Mouse (Mus musculus) ES-E14 (cell line): ENCODE measurements at regions not wholly inside any gene's neighbourhood (a gene's known extent, or its start where the extent isn't known, plus 50 kb on each side); places are given as distances from the start of the nearest gene placed in this dataset.
A peak's percentile ranks its signal among the peaks of the same experiment; 100 is the strongest.

Experiments
- DNase-seq: peaks from one replicate; pipeline ENCODE4 v3.0.0-alpha.2; 2013; ENCODE audit warnings: low read depth, low spot score
- H3K27ac ChIP-seq: 2 replicates; pipeline ENCODE4 v1.5.1; 2012; ENCODE audit warnings: low read depth, mild to moderate bottlenecking, low read length, moderate library complexity, mixed read lengths; ENCODE audit not compliant: poor library complexity, insufficient read depth, severe bottlenecking
- H3K36me3 ChIP-seq: 2 replicates; pipeline ENCODE4 v1.6.1; 2012; ENCODE audit warnings: mild to moderate bottlenecking, low read length, moderate library complexity, mixed read lengths; ENCODE audit not compliant: control insufficient read depth, poor library complexity, insufficient read depth, severe bottlenecking
- H3K4me1 ChIP-seq, 2 experiments: fragments of 150-350 bp in 1 of 2; sonication (generic) in 1 of 2; 2 replicates each; pipeline ENCODE4 v1.6.1; 2012; ENCODE audit warnings: low read length in 2 of 2, mild to moderate bottlenecking in 1 of 2, mixed read lengths in 1 of 2; ENCODE audit not compliant: control insufficient read depth in 2 of 2, insufficient read depth in 2 of 2, poor library complexity in 1 of 2
- H3K4me3 ChIP-seq, 2 experiments: fragments of 150-350 bp in 1 of 2; sonication (generic) in 1 of 2; 2 replicates each; pipeline ENCODE4 v1.5.1; 2012; ENCODE audit warnings: low read length in 2 of 2, low read depth in 1 of 2, mild to moderate bottlenecking in 1 of 2, mixed read lengths in 1 of 2; ENCODE audit not compliant: insufficient read depth in 1 of 2, poor library complexity in 1 of 2, severe bottlenecking in 1 of 2
- H3K9ac ChIP-seq: 2 replicates; pipeline ENCODE4 v1.6.1; 2012; ENCODE audit warnings: low read depth, mild to moderate bottlenecking, low read length, mixed read lengths; ENCODE audit not compliant: poor library complexity, insufficient read depth, severe bottlenecking
- H3K9me3 ChIP-seq: fragments of 150-350 bp; sonication (generic); 2 replicates; pipeline ENCODE4 v1.6.1; 2012; ENCODE audit warnings: low read depth, mild to moderate bottlenecking, low read length; ENCODE audit not compliant: control insufficient read depth, insufficient read depth
- CHD2 ChIP-seq: IDR thresholded peaks from 2 replicates; pipeline ENCODE4 v1.6.1; 2014; ENCODE audit warnings: mild to moderate bottlenecking, low read depth, low read length, inconsistent platforms
- HCFC1 ChIP-seq: IDR thresholded peaks from 2 replicates; pipeline ENCODE4 v1.6.1; 2012; ENCODE audit warnings: low read length, inconsistent platforms, borderline replicate concordance; ENCODE audit not compliant: insufficient read depth
- MAFK ChIP-seq: IDR thresholded peaks from 2 replicates; pipeline ENCODE4 v1.6.1; 2014; ENCODE audit warnings: mild to moderate bottlenecking, low read depth, low read length, inconsistent platforms; ENCODE audit not compliant: insufficient read depth
- ZC3H11A ChIP-seq: IDR thresholded peaks from 2 replicates; pipeline ENCODE4 v1.6.1; 2012; ENCODE audit warnings: low read depth, mild to moderate bottlenecking, inconsistent platforms, low read length, borderline replicate concordance
- ZNF384 ChIP-seq: IDR thresholded peaks from 2 replicates; pipeline ENCODE4 v1.6.1; 2012; ENCODE audit warnings: low read depth, low read length, inconsistent platforms
- in situ Hi-C, 2 experiments: fragments of 600-800 bp; cut with MboI; formaldehyde crosslinking; loops; one replicate each; pipeline ENCODE4 v1.15.1; 2025; ENCODE audit warnings: low sequenced_read_pairs in 2 of 2, inconsistent platforms in 1 of 2; ENCODE audit not compliant: unreplicated experiment in 2 of 2

GRCm38 (mm10) chr3:35334017-35334416 lies 419.9 kb upstream of the Atp11b start:
- H3K36me3 ChIP-seq, result no peaks in the 10 kb centered on the region
- H3K4me3 ChIP-seq, result no peak overlapping the region
- in situ Hi-C loops, result no loop called here
- DNase-seq, result no peak
- H3K27ac ChIP-seq, result no peak overlapping the region
- TF ChIP-seq ZC3H11A (no peak), MAFK (no peak), CHD2 (no peak), ZNF384 (no peak), HCFC1 (no peak)
- H3K9ac ChIP-seq, result no peak overlapping the region
- peaks cover 2% of the 10 kb centered on the region in 2 experiments; a peak in 2 of 4 replicates for H3K4me1 ChIP-seq
- H3K9me3 ChIP-seq, result no peaks in the 10 kb centered on the region

GRCm38 (mm10) chr3:35334546-35334945 lies 419.4 kb upstream of the Atp11b start:
- Histone ChIP-seq H3K36me3 (no peaks in the 10 kb centered on the region), H3K9me3 (no peaks in the 10 kb centered on the region), H3K4me3 (no peak overlapping the region), H3K4me1 (peaks cover 2% of the 10 kb centered on the region in 2 experiments; a peak in 2 of 4 replicates), H3K27ac (no peak overlapping the region), H3K9ac (no peak overlapping the region)
- no peak for TF ChIP-seq CHD2
- TF ChIP-seq MAFK, result no peak
- no peak for TF ChIP-seq ZC3H11A
- no peak for TF ChIP-seq HCFC1
- TF ChIP-seq ZNF384, result no peak
- in situ Hi-C loops, result no loop called here
- no peak for DNase-seq

GRCm38 (mm10) chr3:35335837-35336236 lies 418.1 kb upstream of the Atp11b start:
- Histone ChIP-seq H3K27ac (no peak overlapping the region), H3K4me3 (no peak overlapping the region), H3K36me3 (no peaks in the 10 kb centered on the region), H3K9ac (no peak overlapping the region), H3K4me1 (peaks cover 2 to 5% of the 10 kb centered on the region in 2 experiments; a peak in 2 of 4 replicates), H3K9me3 (no peaks in the 10 kb centered on the region)
- TF ChIP-seq ZNF384 (no peak), CHD2 (no peak), HCFC1 (no peak), ZC3H11A (no peak), MAFK (no peak)
- no peak for DNase-seq
- in situ Hi-C loops, result no loop called here

GRCm38 (mm10) chr3:35340525-35340924 lies 413.4 kb upstream of the Atp11b start:
- in situ Hi-C loops, result no loop called here
- H3K4me3 ChIP-seq, result peak overlapping the region; percentile 35 to 74
- no peaks in the 10 kb centered on the region for H3K36me3 ChIP-seq
- 0 out of 4 replicates have a peak, but pooled peaks cover 0 to 2% of the 10 kb centered on the region in 2 experiments for H3K4me1 ChIP-seq
- no peak overlapping the region for H3K27ac ChIP-seq
- DNase-seq, result no peak
- no peaks in the 10 kb centered on the region for H3K9me3 ChIP-seq
- no peak overlapping the region for H3K9ac ChIP-seq
- no peak for TF ChIP-seq ZNF384
- no peak for TF ChIP-seq ZC3H11A
- TF ChIP-seq MAFK, result no peak
- no peak for TF ChIP-seq HCFC1
- no peak for TF ChIP-seq CHD2
